Mouse (Mus musculus): Measurements from ENCODE around the gene Cdh4. TPM values are rescaled to one million over a fixed set of nuclear protein-coding genes. Genes with fewer than 3 reads are reported as not detected.

The Cdh4 gene
- polyA plus RNA-seq, 1 experiment from 2014 or later: 3.0 TPM

DNA sequence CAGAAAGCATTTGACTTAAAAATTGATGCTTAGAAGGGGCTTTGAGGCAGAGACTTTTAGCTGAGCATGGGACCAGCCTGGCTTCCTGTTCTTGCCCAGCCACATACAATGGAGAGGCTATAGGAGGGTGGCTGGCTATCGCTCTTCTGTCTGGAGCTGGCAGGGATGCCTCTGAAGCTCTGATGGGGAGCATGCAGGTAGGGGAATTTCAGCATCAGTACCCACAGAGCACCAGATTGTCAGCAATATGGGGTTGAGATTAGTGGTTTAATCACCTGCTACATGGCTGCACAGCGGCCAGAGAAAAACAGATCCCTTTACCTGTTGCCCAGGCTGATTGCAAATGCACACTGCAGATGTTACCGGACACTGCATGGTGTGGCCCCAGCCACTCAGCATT is 264.4 kb downstream of the Cdh4 start:
- no peaks in the 10 kb centered on the region for H3K27me3 ChIP-seq (replicated peaks; ENCODE audit: control insufficient read depth, insufficient read depth, low read length)
- no peak overlapping the region for H3K4me2 ChIP-seq (replicated peaks; ENCODE audit: low read depth)
- no peak overlapping the region for H3K9ac ChIP-seq (ENCODE audit: low read depth, low read length)
- H3K4me1 ChIP-seq (replicated peaks; ENCODE audit: control insufficient read depth, insufficient read depth, low read length): no peaks in the 10 kb centered on the region
- H3K9me3 ChIP-seq (ENCODE audit: control insufficient read depth): no peaks in the 10 kb centered on the region
- no peak for ATAC-seq
- TF ChIP-seq CTCF (IDR thresholded peaks at IDR 0.05; ENCODE audit: low read depth): no peak
- WGBS: 85% methylated on average over 3 of the region's 3 CpGs
- H3K27ac ChIP-seq (ENCODE audit: low read depth, low read length): no peak overlapping the region
- H3K4me3 ChIP-seq (ENCODE audit: low read depth, low read length): no peak overlapping the region
- H3K36me3 ChIP-seq (ENCODE audit: control insufficient read depth, insufficient read depth): no peaks in the 10 kb centered on the region

DNA sequence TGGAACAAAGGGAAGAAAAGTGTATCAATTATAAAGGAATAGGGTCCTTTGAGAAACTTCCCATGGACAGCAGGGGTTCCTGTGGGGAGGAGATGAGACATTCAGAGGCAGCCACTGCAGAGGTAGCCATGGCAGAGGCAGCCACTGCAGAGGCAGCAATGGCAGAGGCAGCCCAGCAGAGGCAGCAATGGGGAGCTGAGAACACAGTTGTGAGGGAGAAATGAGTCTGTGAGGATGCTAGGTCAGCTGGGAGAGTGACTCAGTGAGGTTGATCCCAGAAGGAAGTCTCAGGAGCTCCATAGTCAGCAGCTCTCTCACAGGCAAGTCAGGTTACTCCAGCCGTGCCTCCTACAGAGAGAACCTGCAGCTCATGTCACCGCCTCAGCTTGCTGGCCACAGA is 266.9 kb downstream of the Cdh4 start:
- no peak overlapping the region for H3K27ac ChIP-seq (ENCODE audit: low read depth, low read length)
- H3K4me2 ChIP-seq (replicated peaks; ENCODE audit: low read depth): no peak overlapping the region
- peak; percentile 28; the same call in 1 of the 2 replicates for TF ChIP-seq CTCF (IDR thresholded peaks at IDR 0.05; ENCODE audit: low read depth)
- no peak overlapping the region for H3K9ac ChIP-seq (ENCODE audit: low read depth, low read length)
- H3K4me3 ChIP-seq (ENCODE audit: low read depth, low read length): no peak overlapping the region
- H3K27me3 ChIP-seq (replicated peaks; ENCODE audit: control insufficient read depth, insufficient read depth, low read length): no peaks in the 10 kb centered on the region
- no peaks in the 10 kb centered on the region for H3K9me3 ChIP-seq (ENCODE audit: control insufficient read depth)
- no peaks in the 10 kb centered on the region for H3K4me1 ChIP-seq (replicated peaks; ENCODE audit: control insufficient read depth, insufficient read depth, low read length)
- ATAC-seq: no peak
- no peaks in the 10 kb centered on the region for H3K36me3 ChIP-seq (ENCODE audit: control insufficient read depth, insufficient read depth)
- 80% methylated on average over 2 of the region's 2 CpGs for WGBS

DNA sequence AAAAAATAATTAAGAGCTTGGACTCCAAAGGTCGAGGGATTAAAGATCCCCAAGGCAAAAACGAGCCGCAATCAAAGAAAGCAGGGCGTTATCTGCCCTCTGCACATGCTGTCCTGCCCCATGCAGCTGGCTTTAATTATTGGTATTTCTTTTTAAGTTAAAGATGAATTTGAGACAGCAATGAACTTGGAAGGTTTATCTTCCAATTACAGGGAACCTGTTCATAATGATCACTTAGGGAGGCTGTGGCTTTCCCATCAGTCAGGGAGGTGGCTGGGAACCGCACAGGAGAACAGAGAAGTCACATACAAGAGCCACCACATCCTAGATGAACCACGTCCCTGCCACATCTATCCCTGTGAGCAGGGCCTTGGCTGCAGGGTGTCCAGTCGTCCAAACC is 270.5 kb downstream of the Cdh4 start:
- H3K9ac ChIP-seq (ENCODE audit: low read depth, low read length): no peak overlapping the region
- H3K27ac ChIP-seq (ENCODE audit: low read depth, low read length): no peak overlapping the region
- no peak for TF ChIP-seq CTCF (IDR thresholded peaks at IDR 0.05; ENCODE audit: low read depth)
- no peaks in the 10 kb centered on the region for H3K9me3 ChIP-seq (ENCODE audit: control insufficient read depth)
- no peak overlapping the region for H3K4me3 ChIP-seq (ENCODE audit: low read depth, low read length)
- WGBS: 73% methylated on average over 7 of the region's 7 CpGs
- no peaks in the 10 kb centered on the region for H3K27me3 ChIP-seq (replicated peaks; ENCODE audit: control insufficient read depth, insufficient read depth, low read length)
- ATAC-seq: no peak
- H3K4me1 ChIP-seq (replicated peaks; ENCODE audit: control insufficient read depth, insufficient read depth, low read length): no peaks in the 10 kb centered on the region
- H3K36me3 ChIP-seq (ENCODE audit: control insufficient read depth, insufficient read depth): no peaks in the 10 kb centered on the region
- no peak overlapping the region for H3K4me2 ChIP-seq (replicated peaks; ENCODE audit: low read depth)

DNA sequence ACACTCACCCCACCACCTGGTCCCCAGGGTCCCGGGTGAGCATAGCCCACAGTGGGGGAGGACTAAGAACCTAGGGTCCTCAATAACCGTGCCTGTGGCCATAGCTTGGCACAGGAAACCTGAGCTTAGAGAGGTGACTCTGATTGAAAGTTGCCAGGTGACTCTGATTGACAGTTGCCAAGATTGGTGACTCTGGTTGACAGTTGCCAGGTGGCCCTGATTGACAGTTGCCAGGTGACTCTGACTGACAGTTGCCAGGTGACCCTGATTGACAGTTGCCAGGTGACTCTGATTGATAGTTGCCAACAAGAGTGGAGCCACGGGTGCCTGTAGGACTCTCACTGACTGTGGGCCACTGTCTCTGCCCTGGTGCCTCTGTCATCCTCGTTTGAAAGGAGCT is 271.1 kb downstream of the Cdh4 start:
- TF ChIP-seq CTCF (IDR thresholded peaks at IDR 0.05; ENCODE audit: low read depth): no peak
- no peak overlapping the region for H3K9ac ChIP-seq (ENCODE audit: low read depth, low read length)
- 56% methylated on average over 4 of the region's 4 CpGs for WGBS
- no peaks in the 10 kb centered on the region for H3K4me1 ChIP-seq (replicated peaks; ENCODE audit: control insufficient read depth, insufficient read depth, low read length)
- ATAC-seq: no peak
- H3K27ac ChIP-seq (ENCODE audit: low read depth, low read length): no peak overlapping the region
- H3K27me3 ChIP-seq (replicated peaks; ENCODE audit: control insufficient read depth, insufficient read depth, low read length): no peaks in the 10 kb centered on the region
- H3K36me3 ChIP-seq (ENCODE audit: control insufficient read depth, insufficient read depth): no peaks in the 10 kb centered on the region
- no peak overlapping the region for H3K4me2 ChIP-seq (replicated peaks; ENCODE audit: low read depth)
- H3K9me3 ChIP-seq (ENCODE audit: control insufficient read depth): no peaks in the 10 kb centered on the region
- H3K4me3 ChIP-seq (ENCODE audit: low read depth, low read length): no peak overlapping the region

DNA sequence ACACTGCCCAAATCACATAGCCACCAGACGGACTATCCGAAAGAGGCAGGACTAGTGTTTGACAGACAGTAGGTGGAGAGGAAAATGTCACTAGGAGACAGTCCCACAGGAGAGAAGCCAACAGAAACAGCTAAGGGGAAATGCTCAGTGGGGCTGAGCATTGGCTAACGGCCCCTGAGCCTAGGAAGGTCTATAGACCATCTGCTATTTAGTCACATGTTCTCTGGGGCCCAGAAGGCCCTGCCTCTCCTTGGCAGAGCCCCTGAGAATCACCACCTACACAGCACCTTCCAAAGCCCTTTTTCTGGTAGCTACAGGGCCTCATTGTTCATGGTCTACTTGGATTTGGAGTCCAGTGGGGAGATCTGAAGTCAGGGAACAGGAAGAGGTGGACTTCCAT is 271.9 kb downstream of the Cdh4 start:
- no peak for TF ChIP-seq CTCF (IDR thresholded peaks at IDR 0.05; ENCODE audit: low read depth)
- Histone ChIP-seq H3K27ac (ENCODE audit: low read depth, low read length) (no peak overlapping the region), H3K4me3 (ENCODE audit: low read depth, low read length) (no peak overlapping the region), H3K9ac (ENCODE audit: low read depth, low read length) (no peak overlapping the region), H3K36me3 (ENCODE audit: control insufficient read depth, insufficient read depth) (no peaks in the 10 kb centered on the region), H3K27me3 (replicated peaks; ENCODE audit: control insufficient read depth, insufficient read depth, low read length) (no peaks in the 10 kb centered on the region), H3K4me2 (replicated peaks; ENCODE audit: low read depth) (no peak overlapping the region), H3K4me1 (replicated peaks; ENCODE audit: control insufficient read depth, insufficient read depth, low read length) (no peaks in the 10 kb centered on the region), H3K9me3 (ENCODE audit: control insufficient read depth) (no peaks in the 10 kb centered on the region)
- no peak for ATAC-seq
- WGBS: 68% methylated on average over 3 of the region's 3 CpGs

DNA sequence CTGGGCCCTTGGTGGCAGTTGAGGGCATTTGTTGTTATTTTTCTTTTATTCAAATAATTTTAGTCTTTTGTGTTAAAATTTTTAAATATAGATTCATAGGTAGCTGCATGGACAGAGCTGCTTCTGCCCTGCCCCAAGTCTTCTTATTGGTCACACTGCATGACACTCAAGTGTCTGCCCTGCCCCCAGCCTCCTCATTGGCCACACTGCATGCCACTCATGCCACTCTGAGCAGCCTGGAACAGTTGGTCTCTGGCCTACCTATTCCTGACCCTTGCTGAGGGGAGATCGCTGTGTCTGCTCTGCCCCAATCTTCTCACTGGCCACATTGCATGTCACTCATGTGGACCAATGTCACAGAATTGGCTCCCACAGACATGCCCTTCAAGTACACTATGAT is 273.1 kb downstream of the Cdh4 start:
- ATAC-seq: no peak
- no peak overlapping the region for H3K4me3 ChIP-seq (ENCODE audit: low read depth, low read length)

DNA sequence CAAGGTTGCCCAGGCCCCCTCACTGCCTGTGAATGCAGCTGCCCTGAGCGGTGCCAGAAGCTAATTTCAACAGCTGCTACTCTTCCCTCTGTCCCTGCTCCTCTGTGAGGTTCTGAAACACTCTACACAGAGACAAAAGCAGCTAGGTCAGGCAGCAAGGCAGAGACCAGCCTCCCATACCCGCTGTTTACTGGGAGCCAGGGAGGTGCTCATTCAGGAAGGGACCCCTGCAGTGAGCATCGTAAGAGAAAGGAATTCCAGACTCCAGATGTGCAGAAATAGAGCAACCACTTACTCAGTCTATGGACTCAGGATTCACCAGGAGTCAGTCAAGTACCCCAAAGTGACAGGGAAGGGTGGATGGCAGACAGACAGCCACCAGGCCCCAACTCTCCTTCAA is 278.1 kb downstream of the Cdh4 start:
- no peak for TF ChIP-seq CTCF (IDR thresholded peaks at IDR 0.05; ENCODE audit: low read depth)
- no peak for ATAC-seq
- Histone ChIP-seq H3K27ac (ENCODE audit: low read depth, low read length) (no peak overlapping the region), H3K9me3 (ENCODE audit: control insufficient read depth) (no peaks in the 10 kb centered on the region), H3K4me1 (replicated peaks; ENCODE audit: control insufficient read depth, insufficient read depth, low read length) (no peaks in the 10 kb centered on the region), H3K27me3 (replicated peaks; ENCODE audit: control insufficient read depth, insufficient read depth, low read length) (no peaks in the 10 kb centered on the region), H3K4me2 (replicated peaks; ENCODE audit: low read depth) (no peak overlapping the region), H3K9ac (ENCODE audit: low read depth, low read length) (no peak overlapping the region), H3K4me3 (ENCODE audit: low read depth, low read length) (no peak overlapping the region), H3K36me3 (ENCODE audit: control insufficient read depth, insufficient read depth) (no peaks in the 10 kb centered on the region)
- WGBS: 47% methylated on average over 3 of the region's 3 CpGs

More for the DNA sequence above, 273.1 kb downstream of the Cdh4 start:
- Histone ChIP-seq H3K9ac (ENCODE audit: low read depth, low read length) (no peak overlapping the region), H3K9me3 (ENCODE audit: control insufficient read depth) (no peaks in the 10 kb centered on the region), H3K36me3 (ENCODE audit: control insufficient read depth, insufficient read depth) (no peaks in the 10 kb centered on the region), H3K27ac (ENCODE audit: low read depth, low read length) (no peak overlapping the region), H3K27me3 (replicated peaks; ENCODE audit: control insufficient read depth, insufficient read depth, low read length) (no peaks in the 10 kb centered on the region), H3K4me1 (replicated peaks; ENCODE audit: control insufficient read depth, insufficient read depth, low read length) (no peaks in the 10 kb centered on the region), H3K4me2 (replicated peaks; ENCODE audit: low read depth) (no peak overlapping the region)
- no peak for TF ChIP-seq CTCF (IDR thresholded peaks at IDR 0.05; ENCODE audit: low read depth)
- WGBS: 97% methylated on average over 1 of the region's 1 CpGs

Measured in intestine, postnatal 0 days (tissue).